Mouse (Mus musculus) small intestine, adult 2 months (tissue): ENCODE data around the gene Cirbp. TPM values are rescaled to one million over a fixed set of nuclear protein-coding genes. Genes with fewer than 3 reads are reported as not detected.
A peak's percentile ranks its signal among the peaks of the same experiment; 100 is the strongest.

Source experiments
- H3K27ac ChIP-seq: fragments of 200-500 bp; 2 replicates; pipeline ENCODE4 v1.5.1; 2012; ENCODE audit warnings: low read depth, low read length, control low read depth, inconsistent platforms; ENCODE audit not compliant: insufficient read depth
- H3K27me3 ChIP-seq: fragments of 200-500 bp; 2 replicates; pipeline ENCODE4 v1.6.1; 2012; ENCODE audit warnings: mild to moderate bottlenecking, moderate library complexity, low read length, inconsistent platforms; ENCODE audit not compliant: control insufficient read depth, insufficient read depth
- H3K36me3 ChIP-seq: fragments of 200-500 bp; 2 replicates; pipeline ENCODE4 v1.6.1; 2012; ENCODE audit warnings: mild to moderate bottlenecking, low read length, control low read depth, inconsistent platforms; ENCODE audit not compliant: control insufficient read depth, insufficient read depth
- H3K4me1 ChIP-seq: fragments of 200-500 bp; 2 replicates; pipeline ENCODE4 v1.6.1; 2012; ENCODE audit warnings: low read length, inconsistent platforms, mixed read lengths; ENCODE audit not compliant: control insufficient read depth, insufficient read depth, insufficient read length
- H3K4me3 ChIP-seq: fragments of 200-500 bp; 2 replicates; pipeline ENCODE4 v1.5.1; 2012; ENCODE audit warnings: low read depth, mild to moderate bottlenecking, control low read depth, inconsistent platforms, low read length, moderate library complexity
- CTCF ChIP-seq: fragments of 200-500 bp; IDR thresholded peaks from 2 replicates; pipeline ENCODE4 v1.5.1; 2012; ENCODE audit warnings: low read depth, mild to moderate bottlenecking, control low read depth, inconsistent platforms, low read length, moderate library complexity, mixed read lengths; ENCODE audit not compliant: insufficient replicate concordance, insufficient read length; ENCODE audit errors: extremely low read depth
- POLR2A ChIP-seq: fragments of 200-500 bp; IDR thresholded peaks from 2 replicates; pipeline ENCODE4 v1.6.1; 2012; ENCODE audit warnings: low read depth, mild to moderate bottlenecking, control low read depth, inconsistent platforms, low read length, moderate library complexity
- WGBS: fragments of 180-500 bp; shearing (Covaris S2); methylation state at CpG from one replicate; pipeline ENCODE4 v1.1.7; 2018; 5-methylcytosine and 5-hydroxymethylcytosine counted together
- polyA plus RNA-seq: library from polyadenylated mRNA; depleted of rRNA; stranded (reverse); fragments of >200 nt; gene quantifications from 2 replicates; pipeline ENCODE4 v1.2.3, GENCODE M21; 2012

Gene Cirbp
- polyA plus RNA-seq, 1 experiment: 48.0 TPM

DNA sequence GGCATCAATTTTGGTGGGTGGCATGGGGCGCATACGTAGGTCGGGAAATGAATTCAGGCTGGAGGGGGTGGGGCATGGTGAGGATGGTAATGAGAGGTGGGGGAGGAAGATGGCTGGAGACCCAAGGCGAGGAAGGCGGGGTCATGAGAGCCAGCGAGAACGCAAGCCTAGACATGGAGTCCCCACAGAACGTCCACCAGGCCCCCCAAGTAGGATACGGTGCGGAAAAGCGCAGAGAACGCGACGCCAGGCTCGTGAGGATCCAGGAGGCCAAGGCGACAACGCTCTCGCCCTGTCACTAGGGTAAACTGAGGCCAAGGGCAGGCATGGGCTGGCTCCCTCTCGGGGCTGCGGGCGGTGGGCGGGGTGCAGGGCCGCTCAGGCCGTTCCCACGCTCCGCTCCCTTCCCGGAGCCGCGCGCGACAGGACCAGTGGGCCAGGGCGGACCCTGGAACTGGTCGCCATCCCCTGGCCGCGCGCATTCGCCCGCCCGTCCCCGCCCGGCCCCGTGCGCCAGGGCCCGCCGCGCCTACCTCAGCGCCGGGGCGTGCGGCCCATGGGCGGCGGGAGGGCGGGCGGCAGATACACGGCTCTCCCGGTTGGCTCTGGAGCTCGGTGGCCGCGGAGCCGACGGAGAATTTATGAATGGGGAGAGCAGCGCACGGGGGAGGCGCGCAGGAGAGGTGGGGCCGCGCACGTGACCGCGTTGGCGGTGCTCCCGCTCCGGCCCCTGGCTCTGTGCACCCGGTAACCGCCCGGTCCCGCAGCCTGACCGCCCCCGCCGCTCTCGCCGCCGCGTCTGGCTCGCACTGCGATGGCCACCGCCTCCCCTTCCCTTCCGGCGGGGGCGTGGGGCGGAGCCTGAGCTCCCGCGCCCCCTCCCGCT is 27.0 kb upstream of the Cirbp start, which contains the start of gene Atp5d:
Atp5d (plus strand) TSS at position 80 of the 886 bp plus-strand sequence.
- H3K27ac ChIP-seq: no peak within 1 kb of the TSS
- H3K4me3 ChIP-seq: peak within 1 kb of the TSS; percentile 64
- WGBS: 1% methylated on average over 93 of the region's 94 CpGs
- TF ChIP-seq CTCF (no peak), POLR2A (no peak)
- H3K4me1 ChIP-seq: peaks cover 25% of the 10 kb centered on the region
- H3K27me3 ChIP-seq: peaks cover 15% of the 10 kb centered on the region
- peaks cover 6% of the 10 kb centered on the region for H3K36me3 ChIP-seq

DNA sequence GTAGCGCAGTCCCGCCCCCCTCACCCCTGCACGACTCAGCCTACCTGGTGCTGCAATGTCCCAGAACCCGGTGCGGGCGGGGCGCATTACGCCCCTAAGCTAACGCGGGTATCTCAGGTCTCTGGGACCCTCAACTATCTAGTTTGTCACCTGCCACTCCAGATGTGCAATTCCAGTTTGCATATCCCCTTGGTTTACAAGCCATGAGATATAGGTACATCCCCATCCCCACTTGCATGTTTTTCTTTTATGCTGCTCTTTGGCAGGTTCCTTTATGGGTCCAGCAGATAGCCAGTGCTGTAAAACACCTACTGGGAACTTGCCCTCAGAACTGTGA is 26.4 kb upstream of the Cirbp start:
- Histone ChIP-seq H3K36me3 (peaks cover 12% of the 10 kb centered on the region), H3K4me1 (peaks cover 25% of the 10 kb centered on the region), H3K4me3 (peak overlapping the region; percentile 64), H3K27ac (no peak overlapping the region), H3K27me3 (peaks cover 15% of the 10 kb centered on the region)
- WGBS: under 1% methylated on average over 10 of the region's 10 CpGs
- no peak for TF ChIP-seq POLR2A
- no peak for TF ChIP-seq CTCF

DNA sequence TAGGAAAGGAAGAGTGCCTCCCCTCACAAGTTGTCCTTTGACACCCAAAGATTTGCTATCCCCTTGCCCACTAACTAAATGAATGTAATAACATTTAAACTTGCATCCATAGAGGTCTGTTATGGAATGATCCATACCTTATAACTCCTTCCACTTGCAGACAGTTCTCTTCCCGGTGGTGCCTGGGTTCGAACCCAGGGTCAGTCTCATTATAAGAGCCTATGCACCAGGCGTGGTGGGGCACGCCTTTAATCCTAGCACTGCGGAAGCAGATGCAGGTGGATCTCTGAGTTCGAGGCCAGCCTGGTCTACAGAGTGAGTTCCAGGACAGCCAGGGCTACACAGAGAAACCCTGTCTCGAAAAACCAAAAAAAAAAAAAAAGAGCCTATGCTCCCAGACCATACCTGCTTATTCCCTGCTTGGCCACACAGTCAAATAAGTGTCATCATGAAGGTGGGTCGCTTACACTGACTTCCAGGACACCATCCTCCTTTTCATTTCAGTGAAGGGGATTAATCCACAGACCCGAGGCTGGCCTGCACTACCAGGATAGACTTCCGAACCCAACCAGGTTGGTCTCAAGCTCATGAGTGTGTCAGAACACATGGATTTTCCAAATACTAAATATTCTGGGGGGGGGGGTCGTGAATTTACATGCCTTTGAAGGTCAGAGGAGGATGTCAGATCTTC is 25.7 kb upstream of the Cirbp start:
- Histone ChIP-seq H3K27me3 (peaks cover 15% of the 10 kb centered on the region), H3K4me3 (no peak overlapping the region), H3K36me3 (peaks cover 18% of the 10 kb centered on the region), H3K27ac (no peak overlapping the region), H3K4me1 (peaks cover 30% of the 10 kb centered on the region)
- 74% methylated on average over 11 of the region's 11 CpGs for WGBS
- TF ChIP-seq POLR2A: no peak
- no peak for TF ChIP-seq CTCF

DNA sequence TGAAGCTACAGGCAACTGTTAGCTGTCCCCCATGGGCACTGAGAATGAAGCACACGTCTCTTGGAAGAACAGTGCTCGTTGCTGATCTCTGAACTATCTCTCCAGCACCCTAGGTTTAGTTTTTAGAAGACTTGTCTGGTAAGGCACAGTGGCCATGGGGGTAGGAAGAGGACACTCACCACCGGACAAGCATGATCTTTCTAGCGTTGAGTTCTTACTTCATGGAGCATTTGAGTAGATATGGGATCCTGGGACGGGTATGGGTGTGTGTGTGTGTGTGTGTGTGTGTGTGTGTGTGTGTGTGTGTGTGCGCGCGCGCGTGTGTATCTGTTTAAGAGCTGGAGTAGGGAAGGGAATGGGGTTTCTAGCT is 25.1 kb upstream of the Cirbp start, which contains the start of gene Cbarp:
Cbarp (minus strand) TSS at position 170 of the 370 bp plus-strand sequence.
- Histone ChIP-seq H3K27me3 (peaks cover 15% of the 10 kb centered on the region), H3K4me3 (peak within 1 kb of the TSS; percentile 43), H3K4me1 (peaks cover 34% of the 10 kb centered on the region), H3K27ac (peak within 1 kb of the TSS; percentile 48), H3K36me3 (peaks cover 23% of the 10 kb centered on the region)
- TF ChIP-seq POLR2A (no peak), CTCF (no peak)
- WGBS: 69% methylated on average over 10 of the region's 10 CpGs

DNA sequence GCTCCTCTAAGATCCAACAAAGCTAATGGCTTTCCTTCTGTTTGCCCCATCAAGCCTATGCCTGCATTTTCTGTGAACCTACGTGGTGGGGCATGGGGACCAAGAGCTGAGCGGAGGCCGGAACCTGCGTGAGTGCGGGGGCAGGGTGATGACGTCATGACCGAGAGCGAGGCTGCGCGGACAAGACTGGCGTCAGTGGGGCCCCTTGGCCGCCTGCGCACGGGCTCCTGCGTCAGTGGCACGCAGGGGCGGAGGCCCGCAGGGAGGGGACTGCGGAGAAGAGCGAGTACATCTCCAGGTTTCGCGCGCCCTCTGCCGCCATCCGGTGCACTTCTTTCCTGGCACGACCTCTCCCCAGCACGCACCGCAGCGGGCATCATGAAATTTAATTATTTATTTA is 24.5 kb upstream of the Cirbp start:
- peak overlapping the region; percentile 48 for H3K27ac ChIP-seq
- H3K27me3 ChIP-seq: peaks cover 15% of the 10 kb centered on the region
- peaks cover 37% of the 10 kb centered on the region for H3K4me1 ChIP-seq
- H3K4me3 ChIP-seq: peak overlapping the region; percentile 43
- peaks cover 25% of the 10 kb centered on the region for H3K36me3 ChIP-seq
- TF ChIP-seq CTCF (peak; percentile 64), POLR2A (no peak; the same call in 1 of the 2 replicates)
- 0% methylated on average over 29 of the region's 29 CpGs for WGBS

DNA sequence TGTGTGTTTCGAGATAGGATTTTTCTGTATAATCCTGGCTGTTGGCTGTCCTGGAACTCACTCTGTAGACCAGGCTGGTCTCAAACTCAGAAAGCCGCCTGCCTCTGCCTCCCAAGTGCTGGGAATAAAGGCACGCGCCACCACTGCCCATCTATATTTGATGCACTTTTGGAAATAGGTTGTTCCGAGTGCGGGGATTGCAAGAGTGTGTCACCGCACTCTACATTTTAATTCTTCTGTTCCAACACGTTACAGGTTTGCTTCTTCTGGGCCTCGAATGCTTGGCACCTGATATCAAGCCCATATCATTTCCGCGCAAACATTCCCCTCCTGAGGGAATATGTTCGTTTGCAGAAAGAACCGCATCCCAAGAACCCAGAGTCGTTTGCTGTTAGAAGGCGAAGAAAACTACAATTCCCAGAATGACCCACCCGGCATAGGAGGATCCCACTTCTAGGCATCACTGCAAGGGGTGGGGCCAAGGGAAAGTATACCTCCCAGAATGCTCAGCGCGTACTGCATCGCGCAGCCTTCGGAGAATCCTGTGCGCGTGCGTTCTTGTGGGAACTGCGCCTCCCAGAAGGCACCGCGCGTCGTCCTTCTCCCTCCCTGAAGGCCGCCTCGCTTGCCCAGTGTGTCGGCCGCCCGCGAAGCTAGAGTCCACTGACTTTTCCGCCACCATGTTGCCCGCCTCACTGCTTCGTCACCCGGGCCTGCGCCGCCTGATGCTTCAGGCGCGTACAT is 23.8 kb upstream of the Cirbp start:
- peak; percentile 67 for TF ChIP-seq POLR2A
- no peak for TF ChIP-seq CTCF
- H3K4me1 ChIP-seq: peaks cover 41% of the 10 kb centered on the region
- H3K4me3 ChIP-seq: peak overlapping the region; percentile 86
- WGBS: under 1% methylated on average over 43 of the region's 43 CpGs
- H3K27me3 ChIP-seq: peaks cover 15% of the 10 kb centered on the region
- H3K36me3 ChIP-seq: peaks cover 25% of the 10 kb centered on the region
- H3K27ac ChIP-seq: peak overlapping the region; percentile 96
